Mouse (Mus musculus): Measurements from ENCODE around the gene Lrrfip2. TPM values are rescaled to one million over a fixed set of nuclear protein-coding genes. Genes with fewer than 3 reads are reported as not detected.
A peak's percentile ranks its signal among the peaks of the same experiment; 100 is the strongest.

The Lrrfip2 gene
- total RNA-seq, 2 experiments from 2014 or later = 37.2 to 38.0 TPM

- TF ChIP-seq CTCF (conservative IDR thresholded peaks at IDR 0.05) = no peak
- Histone ChIP-seq H3K4me3 (peak overlapping the region; percentile 99), H3K27ac (peak overlapping the region; percentile 96)
- peak in 1 of 2 experiments; percentile 67 for DNase-seq (ENCODE audit: low spot score in 2 of 2)
These were observed 153.7 kb downstream of the Lrrfip2 start for GRCm38 (mm10) chr9:111271056-111271433.

GRCm38 (mm10) chr9:111271434-111272160, 154.2 kb downstream of the Lrrfip2 start, which contains the start of the genes Mlh1 and Epm2aip1:
Mlh1 (minus strand) TSS chr9:111271791.
Epm2aip1 (plus strand) TSS chr9:111271929.
- TF ChIP-seq CTCF (conservative IDR thresholded peaks at IDR 0.05) = no peak
- Histone ChIP-seq H3K4me3 (peak within 1 kb of the TSS; percentile 99), H3K27ac (peak within 1 kb of the TSS; percentile 98)
- peak; percentile 98 to 99 for DNase-seq (ENCODE audit: low spot score in 2 of 2)

GRCm38 (mm10) chr9:111272356-111272755, 155.0 kb downstream of the Lrrfip2 start:
- peak overlapping the region; percentile 98 for H3K27ac ChIP-seq
- DNase-seq (ENCODE audit: low spot score in 2 of 2) = peak in 1 of 2 experiments; percentile 18
- TF ChIP-seq CTCF (conservative IDR thresholded peaks at IDR 0.05) = no peak

GRCm38 (mm10) chr9:111272996-111273785, 155.8 kb downstream of the Lrrfip2 start:
- no peak for TF ChIP-seq CTCF (conservative IDR thresholded peaks at IDR 0.05)
- H3K27ac ChIP-seq = peak overlapping the region; percentile 98
- peak overlapping the region; percentile 95 for H3K4me3 ChIP-seq
- no peak for DNase-seq (ENCODE audit: low spot score in 2 of 2)

More at GRCm38 (mm10) chr9:111272356-111272755, 155.0 kb downstream of the Lrrfip2 start:
- peak overlapping the region; percentile 95 for H3K4me3 ChIP-seq

- Histone ChIP-seq H3K4me3 (peak overlapping the region; percentile 95), H3K27ac (no peak overlapping the region)
- no peak for DNase-seq (ENCODE audit: low spot score in 2 of 2)
- no peak for TF ChIP-seq CTCF (conservative IDR thresholded peaks at IDR 0.05)
These were observed 156.6 kb downstream of the Lrrfip2 start for GRCm38 (mm10) chr9:111273958-111274357.

GRCm38 (mm10) chr9:111275156-111275555, 157.8 kb downstream of the Lrrfip2 start:
- H3K4me3 ChIP-seq = peak overlapping the region; percentile 95
- no peak for TF ChIP-seq CTCF (conservative IDR thresholded peaks at IDR 0.05)
- no peak overlapping the region for H3K27ac ChIP-seq
- no peak for DNase-seq (ENCODE audit: low spot score in 2 of 2)

Other genes starting within 250 kb of the Lrrfip2 start
- gene Als2cl, start 237.7 kb upstream of the Lrrfip2 start, total RNA-seq (2021) = 10 to 100 TPM in 1 of 2 experiments, 1 to 10 TPM in 1; 9.1 to 14.6 TPM
- gene Tmie, start 237.5 kb upstream of the Lrrfip2 start, total RNA-seq (2021) = 1 to 10 TPM; 1.9 to 2.0 TPM
- not detected for gene Fam240a, start 200.7 kb upstream of the Lrrfip2 start, total RNA-seq (2021)
- gene Tdgf1, start 171.4 kb upstream of the Lrrfip2 start, total RNA-seq (2021) = under 1 TPM; 0.49 TPM
- gene Lrrc2, start 166.0 kb upstream of the Lrrfip2 start, total RNA-seq (2021) = 1 to 10 TPM; 1.5 to 3.5 TPM
- under 1 TPM; 0.59 TPM for gene Rtp3, start 127.0 kb upstream of the Lrrfip2 start, total RNA-seq (2021)
- gene Ltf, start 98.3 kb upstream of the Lrrfip2 start, total RNA-seq (2021) = not detected
- under 1 TPM; 0.69 to 0.72 TPM for gene Ccrl2, start 60.1 kb upstream of the Lrrfip2 start, total RNA-seq (2021)
- 10 to 100 TPM; 15.7 to 17.1 TPM for gene Mlh1, start 154.2 kb downstream of the Lrrfip2 start, total RNA-seq (2021)
- 10 to 100 TPM; 76.5 to 80.7 TPM for gene Epm2aip1, start 154.3 kb downstream of the Lrrfip2 start, total RNA-seq (2021)
- 100 to 1,000 TPM; 221 to 228 TPM for gene Trank1, start 194.1 kb downstream of the Lrrfip2 start, total RNA-seq (2021)

Data from layer of hippocampus, adult 2 months (tissue).